Mouse (Mus musculus) hindbrain, postnatal 0 days (tissue): ENCODE results near the gene Ccdc88c. TPM values are rescaled to one million over a fixed set of nuclear protein-coding genes. Genes with fewer than 3 reads are reported as not detected.

Experiments
- ATAC-seq: fragments of 200-750 bp; cut with Nextera tagmentation; 2 replicates; pipeline ENCODE4 v1.8.0; 2017; ENCODE audit warnings: mild to moderate bottlenecking, moderate TSS enrichment, moderate library complexity
- DNase-seq: peaks from one replicate; pipeline ENCODE4 v3.0.0-alpha.2; 2015; ENCODE audit warnings: low spot score
- H3K27ac ChIP-seq: fragments of 300-500 bp; sonication (generic); 2 replicates; pipeline ENCODE4 v1.5.1; 2014; ENCODE audit warnings: mild to moderate bottlenecking
- H3K27me3 ChIP-seq: fragments of 300-500 bp; sonication (generic); 2 replicates; pipeline ENCODE4 v1.6.1; 2014; ENCODE audit warnings: low read length, mixed read lengths; ENCODE audit not compliant: insufficient read depth
- H3K36me3 ChIP-seq: fragments of 300-500 bp; sonication (generic); 2 replicates; pipeline ENCODE4 v1.6.1; 2014; ENCODE audit warnings: low read length, mixed read lengths; ENCODE audit not compliant: insufficient read depth
- H3K4me1 ChIP-seq: fragments of 300-500 bp; sonication (generic); 2 replicates; pipeline ENCODE4 v1.6.1; 2014; ENCODE audit warnings: antibody characterized with exemption, low read length, mixed read lengths; ENCODE audit not compliant: insufficient read depth
- H3K4me2 ChIP-seq: fragments of 300-500 bp; sonication (generic); 2 replicates; pipeline ENCODE4 v1.6.1; 2014; ENCODE audit warnings: low read depth, mild to moderate bottlenecking, low read length, moderate library complexity, mixed read lengths
- H3K4me3 ChIP-seq: fragments of 300-500 bp; sonication (generic); 2 replicates; pipeline ENCODE4 v1.5.1; 2014; ENCODE audit warnings: low read length
- H3K9ac ChIP-seq: fragments of 300-500 bp; sonication (generic); replicated peaks from 2 replicates; pipeline ENCODE4 v1.6.1; 2014; ENCODE audit warnings: mild to moderate bottlenecking, low read length, moderate library complexity, mixed read lengths
- H3K9me3 ChIP-seq: fragments of 300-500 bp; sonication (generic); 2 replicates; pipeline ENCODE4 v1.6.1; 2016; ENCODE audit warnings: low read length, mixed read lengths
- CTCF ChIP-seq: IDR thresholded peaks from 2 replicates; pipeline ENCODE4 v1.5.1; 2016; ENCODE audit warnings: antibody characterized with exemption, control low read depth, low read depth
- WGBS: fragments of 180-500 bp; shearing (Covaris S2); extraction: QIAGEN DNeasy Blood & Tissue Kit; methylation state at CpG from one replicate; pipeline ENCODE4 v1.1.7; 2014; 5-methylcytosine and 5-hydroxymethylcytosine counted together
- polyA plus RNA-seq: library from polyadenylated mRNA; unstranded; fragments of >200 nt; fragmentation: Nextera tagmentation; extraction: Ambion mirVana; gene quantifications from 2 replicates; pipeline ENCODE4 v1.2.1, GENCODE M21; 2015
- total RNA-seq: library from RNA; depleted of rRNA; stranded (reverse); fragments of >200 nt; gene quantifications from 2 replicates; pipeline ENCODE4 v1.2.3, GENCODE M21; 2014

Ccdc88c gene
- total and polyA plus RNA-seq, 2 experiments from 2014 or later, result 11.2 to 17.7 TPM

- no peaks in the 10 kb centered on the region for H3K27me3 ChIP-seq
- TF ChIP-seq CTCF, result no peak
- peak overlapping the region; percentile 70 for H3K4me3 ChIP-seq
- no peaks in the 10 kb centered on the region for H3K9me3 ChIP-seq
- H3K9ac ChIP-seq, result peak overlapping the region; percentile 63
- under 1% methylated on average over 67 of the region's 67 CpGs for WGBS
- peak overlapping the region; percentile 74 for H3K27ac ChIP-seq
- ATAC-seq, result no peak
- no peak for DNase-seq
- peak overlapping the region; percentile 69 for H3K4me2 ChIP-seq
- no peaks in the 10 kb centered on the region for H3K36me3 ChIP-seq
- H3K4me1 ChIP-seq, result 0 out of 2 replicates have a peak, but pooled peaks cover 4% of the 10 kb centered on the region
Observed at GRCm38 (mm10) chr12:101028247-101028953, 456 bp downstream of the Ccdc88c start.

GRCm38 (mm10) chr12:101027451-101028246, 1.2 kb downstream of the Ccdc88c start:
- Histone ChIP-seq H3K4me1 (0 out of 2 replicates have a peak, but pooled peaks cover 4% of the 10 kb centered on the region), H3K36me3 (no peaks in the 10 kb centered on the region), H3K27me3 (no peaks in the 10 kb centered on the region), H3K27ac (peak overlapping the region; percentile 48; the same call in 1 of the 2 replicates), H3K9ac (peak overlapping the region; percentile 10), H3K4me3 (peak overlapping the region; percentile 70), H3K9me3 (no peaks in the 10 kb centered on the region), H3K4me2 (peak overlapping the region; percentile 69)
- ATAC-seq (no peak), DNase-seq (no peak)
- TF ChIP-seq CTCF, result no peak
- WGBS, result 3% methylated on average over 19 of the region's 19 CpGs

DNA sequence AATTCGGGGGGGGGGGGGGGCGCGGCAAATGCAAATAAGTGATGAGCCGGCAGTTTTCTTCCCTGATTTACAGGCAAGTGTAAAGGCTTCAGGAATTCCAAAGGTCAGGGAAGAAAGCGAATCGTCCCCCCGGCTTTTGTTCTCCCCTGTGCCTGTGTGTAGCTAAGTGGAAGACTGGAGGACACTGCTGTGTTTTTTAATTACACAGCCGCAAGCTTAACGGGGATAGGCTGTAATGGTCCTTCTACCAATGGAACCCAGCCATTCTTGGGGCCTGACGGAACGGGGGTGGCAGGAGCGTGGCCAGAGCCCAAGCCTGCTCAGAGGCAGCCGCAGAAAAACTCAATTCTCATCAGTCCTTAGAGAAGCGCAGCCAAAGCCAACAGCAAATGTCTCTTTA, 1.9 kb downstream of the Ccdc88c start:
- DNase-seq, result peak; percentile 72
- TF ChIP-seq CTCF, result no peak
- Histone ChIP-seq H3K27ac (peak overlapping the region; percentile 48; the same call in 1 of the 2 replicates), H3K4me1 (0 out of 2 replicates have a peak, but pooled peaks cover 4% of the 10 kb centered on the region), H3K9me3 (no peaks in the 10 kb centered on the region), H3K9ac (peak overlapping the region; percentile 10), H3K36me3 (no peaks in the 10 kb centered on the region), H3K4me3 (peak overlapping the region; percentile 70), H3K27me3 (no peaks in the 10 kb centered on the region), H3K4me2 (peak overlapping the region; percentile 69)
- WGBS, result 2% methylated on average over 14 of the region's 14 CpGs
- peak; percentile 16; the same call in 1 of the 2 replicates for ATAC-seq

DNA sequence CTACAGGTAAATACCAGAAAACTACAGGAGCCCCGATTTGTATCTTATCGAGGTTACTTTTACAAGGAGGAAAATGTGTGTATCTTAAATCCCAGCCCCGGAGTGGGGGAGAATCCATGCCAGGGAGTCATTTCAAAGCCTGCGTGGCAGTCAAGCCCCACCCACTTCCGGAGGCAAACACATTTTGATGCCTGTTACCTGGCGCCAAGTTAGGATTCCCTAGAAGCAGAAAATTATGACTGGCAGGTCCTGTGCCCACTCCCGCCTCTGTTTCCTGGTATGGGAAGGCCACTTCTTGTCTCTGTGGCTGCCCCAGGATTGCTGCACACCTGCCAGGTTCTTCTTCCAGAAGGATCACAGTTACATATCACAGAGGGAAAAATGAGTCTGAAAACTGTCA, 2.3 kb downstream of the Ccdc88c start:
- peak overlapping the region; percentile 10; the same call in 1 of the 2 replicates for H3K9ac ChIP-seq
- H3K9me3 ChIP-seq, result no peaks in the 10 kb centered on the region
- DNase-seq (peak; percentile 35), ATAC-seq (no peak)
- H3K27me3 ChIP-seq, result no peaks in the 10 kb centered on the region
- no peak overlapping the region for H3K27ac ChIP-seq
- H3K4me2 ChIP-seq, result peak overlapping the region; percentile 69
- 0 out of 2 replicates have a peak, but pooled peaks cover 4% of the 10 kb centered on the region for H3K4me1 ChIP-seq
- H3K4me3 ChIP-seq, result peak overlapping the region; percentile 70
- 39% methylated on average over 7 of the region's 7 CpGs for WGBS
- no peak for TF ChIP-seq CTCF
- H3K36me3 ChIP-seq, result no peaks in the 10 kb centered on the region

GRCm38 (mm10) chr12:101026025-101026424, 2.8 kb downstream of the Ccdc88c start:
- DNase-seq (no peak), ATAC-seq (no peak)
- Histone ChIP-seq H3K9ac (no peak overlapping the region), H3K27ac (no peak overlapping the region), H3K36me3 (no peaks in the 10 kb centered on the region), H3K4me1 (0 out of 2 replicates have a peak, but pooled peaks cover 4% of the 10 kb centered on the region), H3K27me3 (no peaks in the 10 kb centered on the region), H3K4me3 (no peak overlapping the region), H3K4me2 (peak overlapping the region; percentile 69), H3K9me3 (no peaks in the 10 kb centered on the region)
- WGBS, result 82% methylated on average over 4 of the region's 4 CpGs
- TF ChIP-seq CTCF, result no peak

GRCm38 (mm10) chr12:101025379-101025778, 3.5 kb downstream of the Ccdc88c start:
- H3K4me2 ChIP-seq, result peak overlapping the region; percentile 22; the same call in 1 of the 2 replicates
- H3K36me3 ChIP-seq, result no peaks in the 10 kb centered on the region
- no peak overlapping the region for H3K9ac ChIP-seq
- ATAC-seq (no peak), DNase-seq (no peak)
- 77% methylated on average over 7 of the region's 7 CpGs for WGBS
- no peak for TF ChIP-seq CTCF
- H3K27ac ChIP-seq, result no peak overlapping the region
- 0 out of 2 replicates have a peak, but pooled peaks cover 4% of the 10 kb centered on the region for H3K4me1 ChIP-seq
- no peak overlapping the region for H3K4me3 ChIP-seq
- no peaks in the 10 kb centered on the region for H3K9me3 ChIP-seq
- no peaks in the 10 kb centered on the region for H3K27me3 ChIP-seq
